Mouse (Mus musculus): ENCODE results near the gene Cd47. TPM values are rescaled to one million over a fixed set of nuclear protein-coding genes. Genes with fewer than 3 reads are reported as not detected.

Cd47 gene
- polyA plus RNA-seq, 1 experiment from 2014 or later, result 96.3 TPM

DNA sequence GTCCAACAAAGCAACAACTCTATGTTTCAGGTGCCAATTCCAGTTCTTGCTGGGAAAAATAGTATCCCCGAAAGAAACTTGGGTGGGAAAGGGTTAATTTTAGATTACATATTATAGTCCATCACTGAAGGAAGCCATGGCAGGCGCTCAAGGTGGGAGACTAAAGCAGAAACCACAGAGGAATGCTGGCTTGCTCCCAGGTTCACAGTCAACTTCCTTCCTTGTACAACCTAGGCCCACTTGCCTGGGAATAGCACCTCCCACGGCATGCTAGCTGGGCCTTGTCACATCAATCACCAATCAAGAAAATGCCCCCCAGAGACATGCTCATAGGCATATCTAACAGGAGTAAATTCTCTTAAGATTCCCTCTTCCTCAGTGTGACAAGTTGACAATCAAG is 32.0 kb downstream of the Cd47 start:
- H3K27me3 ChIP-seq (ENCODE audit: insufficient read depth, low read length), result no peaks in the 10 kb centered on the region
- H3K36me3 ChIP-seq (ENCODE audit: insufficient read depth), result no peaks in the 10 kb centered on the region
- no peak for TF ChIP-seq CTCF (IDR thresholded peaks at IDR 0.05; ENCODE audit: low read depth)
- H3K27ac ChIP-seq (ENCODE audit: low read depth), result no peak overlapping the region
- no peak overlapping the region for H3K4me2 ChIP-seq
- H3K4me3 ChIP-seq (ENCODE audit: low read depth, low read length), result no peak overlapping the region
- H3K4me1 ChIP-seq (ENCODE audit: insufficient read depth), result no peaks in the 10 kb centered on the region
- 66% methylated on average over 3 of the region's 3 CpGs for WGBS
- H3K9me3 ChIP-seq (ENCODE audit: low read depth, low read length), result no peaks in the 10 kb centered on the region
- DNase-seq (no peak), ATAC-seq (ENCODE audit: insufficient read depth) (no peak)
- H3K9ac ChIP-seq, result no peak overlapping the region

DNA sequence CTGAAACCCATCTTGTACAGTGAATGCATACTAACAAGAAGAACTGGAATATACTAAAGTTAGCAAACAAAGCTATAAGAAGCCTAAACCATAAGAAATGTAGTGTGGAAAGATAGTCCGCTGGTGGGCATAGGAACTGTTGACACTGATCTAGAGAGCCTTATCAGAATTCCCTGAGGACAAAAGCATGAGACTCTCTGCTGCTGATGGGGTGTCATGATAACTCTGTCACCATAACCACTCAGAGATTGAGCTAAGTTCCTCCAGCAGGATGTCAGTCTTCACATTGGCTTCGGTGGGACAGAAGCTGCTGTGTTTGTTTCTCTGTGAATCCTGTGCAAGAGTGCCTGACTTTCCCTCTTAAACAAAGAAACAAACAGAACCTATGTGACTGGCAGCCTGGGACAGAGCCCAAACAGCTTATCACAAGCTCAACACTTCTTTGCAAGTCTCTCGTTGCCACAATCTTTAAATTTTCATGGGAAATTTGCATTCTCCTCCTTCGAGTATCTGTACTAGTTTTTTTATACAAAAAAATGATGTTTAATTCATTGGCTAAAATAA is 33.9 kb downstream of the Cd47 start:
- WGBS, result 10% methylated on average over 4 of the region's 4 CpGs
- Histone ChIP-seq H3K9ac (no peak overlapping the region), H3K4me1 (ENCODE audit: insufficient read depth) (no peaks in the 10 kb centered on the region), H3K9me3 (ENCODE audit: low read depth, low read length) (no peaks in the 10 kb centered on the region), H3K36me3 (ENCODE audit: insufficient read depth) (no peaks in the 10 kb centered on the region), H3K4me2 (no peak overlapping the region), H3K27me3 (ENCODE audit: insufficient read depth, low read length) (no peaks in the 10 kb centered on the region), H3K4me3 (ENCODE audit: low read depth, low read length) (no peak overlapping the region), H3K27ac (ENCODE audit: low read depth) (peak overlapping the region; percentile 3; the same call in 1 of the 2 replicates)
- ATAC-seq (ENCODE audit: insufficient read depth) (peak; percentile 70; the same call in 1 of the 2 replicates), DNase-seq (peak; percentile 53)
- no peak for TF ChIP-seq CTCF (IDR thresholded peaks at IDR 0.05; ENCODE audit: low read depth)

DNA sequence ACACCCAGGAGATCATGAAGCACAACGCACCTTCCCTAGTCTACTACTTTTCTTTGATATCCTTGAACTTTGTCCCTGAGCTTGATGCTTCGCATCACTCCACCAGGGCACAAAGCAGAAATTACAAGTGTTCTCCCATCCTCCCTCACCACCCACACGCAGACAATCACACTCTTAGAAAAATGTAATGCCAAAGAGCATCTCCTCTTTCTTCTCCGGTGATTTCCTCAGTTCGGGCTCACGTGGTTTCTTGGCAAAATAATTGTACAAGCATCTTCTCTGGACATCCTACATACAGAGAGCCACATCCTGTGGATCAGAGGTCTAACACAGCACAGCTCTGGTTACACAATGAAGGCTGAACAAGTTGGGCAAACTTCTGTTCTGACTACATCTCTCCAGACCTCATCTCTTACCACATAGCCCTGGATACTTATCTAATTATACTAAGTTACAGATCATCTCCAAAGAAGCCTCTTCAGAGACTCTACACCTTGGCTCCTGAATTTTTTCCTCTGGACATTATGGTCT is 36.4 kb downstream of the Cd47 start:
- WGBS, result 82% methylated on average over 6 of the region's 6 CpGs
- no peak overlapping the region for H3K9ac ChIP-seq
- no peak for TF ChIP-seq CTCF (IDR thresholded peaks at IDR 0.05; ENCODE audit: low read depth)
- peaks cover 6% of the 10 kb centered on the region; the same call in 1 of the 2 replicates for H3K4me1 ChIP-seq (ENCODE audit: insufficient read depth)
- DNase-seq, result no peak
- H3K27me3 ChIP-seq (ENCODE audit: insufficient read depth, low read length), result no peaks in the 10 kb centered on the region
- no peaks in the 10 kb centered on the region for H3K36me3 ChIP-seq (ENCODE audit: insufficient read depth)
- no peak overlapping the region for H3K27ac ChIP-seq (ENCODE audit: low read depth)
- no peak overlapping the region for H3K4me2 ChIP-seq
- H3K9me3 ChIP-seq (ENCODE audit: low read depth, low read length), result no peaks in the 10 kb centered on the region
- H3K4me3 ChIP-seq (ENCODE audit: low read depth, low read length), result no peak overlapping the region
- ATAC-seq (ENCODE audit: insufficient read depth), result no peak

DNA sequence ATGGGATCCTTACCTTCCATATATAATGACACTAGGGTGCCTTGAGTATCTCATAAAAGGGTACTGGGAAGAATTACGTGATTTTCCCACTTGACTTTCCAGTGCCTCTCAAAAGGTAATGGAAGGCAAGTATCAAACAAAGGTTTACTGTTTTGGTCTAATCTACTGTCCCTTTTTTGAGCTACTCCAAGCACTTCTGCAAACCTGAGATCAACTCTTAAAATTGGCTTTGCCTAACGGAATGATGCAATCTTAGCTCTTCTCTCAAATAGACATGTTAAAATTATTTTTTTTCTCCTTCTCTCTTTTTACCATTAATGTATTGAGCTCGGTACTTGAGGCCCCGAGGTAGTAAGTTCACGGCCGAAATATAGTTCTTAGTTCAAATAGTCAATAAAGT is 38.6 kb downstream of the Cd47 start:
- Histone ChIP-seq H3K9me3 (ENCODE audit: low read depth, low read length) (no peaks in the 10 kb centered on the region), H3K4me2 (no peak overlapping the region; the same call in 1 of the 2 replicates), H3K27me3 (ENCODE audit: insufficient read depth, low read length) (no peaks in the 10 kb centered on the region), H3K36me3 (ENCODE audit: insufficient read depth) (no peaks in the 10 kb centered on the region), H3K27ac (ENCODE audit: low read depth) (no peak overlapping the region), H3K4me3 (ENCODE audit: low read depth, low read length) (no peak overlapping the region), H3K4me1 (ENCODE audit: insufficient read depth) (peaks cover 6% of the 10 kb centered on the region; the same call in 1 of the 2 replicates), H3K9ac (no peak overlapping the region)
- DNase-seq, result no peak
- WGBS, result 78% methylated on average over 6 of the region's 6 CpGs
- no peak for ATAC-seq (ENCODE audit: insufficient read depth)
- no peak for TF ChIP-seq CTCF (IDR thresholded peaks at IDR 0.05; ENCODE audit: low read depth)

DNA sequence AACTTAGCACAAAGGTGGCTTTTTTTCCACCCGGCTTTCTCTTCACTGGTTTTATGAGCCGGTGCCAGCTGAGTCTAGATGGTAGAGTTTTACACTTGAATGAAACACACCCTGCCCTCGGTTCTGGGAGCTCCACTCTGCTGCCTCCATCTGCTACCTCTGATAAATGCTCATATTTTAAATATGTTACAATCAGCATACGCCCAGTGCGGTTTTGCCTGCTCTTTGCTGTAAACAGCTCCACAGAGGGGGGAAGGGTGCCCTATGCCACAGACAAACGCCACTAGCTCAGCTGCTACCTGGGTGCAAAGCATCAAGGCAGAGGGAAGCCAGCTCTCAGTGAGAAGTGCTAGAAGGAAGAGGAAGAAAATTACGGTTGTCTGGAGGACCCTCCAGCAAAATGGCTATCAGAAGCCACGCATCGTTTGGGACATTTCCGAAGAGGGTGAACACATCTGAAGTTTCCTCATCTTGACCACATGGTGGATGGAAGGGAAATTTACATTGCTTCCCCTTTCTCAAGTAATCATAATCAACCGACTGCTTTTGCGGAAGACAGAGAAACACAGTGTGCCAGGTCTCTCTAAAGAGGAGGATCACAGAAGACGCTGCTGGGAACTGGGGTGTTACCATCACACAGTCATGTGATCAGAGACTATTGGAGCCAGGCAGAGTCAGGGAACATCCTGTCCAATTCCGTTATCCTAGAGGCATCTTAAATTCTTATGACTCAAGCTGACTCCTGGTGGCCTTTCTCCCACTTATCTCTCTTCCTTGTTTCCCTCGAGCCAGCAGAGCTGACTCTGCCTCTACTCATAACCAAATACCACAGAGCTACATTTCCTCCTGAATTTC is 39.6 kb downstream of the Cd47 start:
- Histone ChIP-seq H3K9ac (no peak overlapping the region), H3K27me3 (ENCODE audit: insufficient read depth, low read length) (no peaks in the 10 kb centered on the region), H3K36me3 (ENCODE audit: insufficient read depth) (no peaks in the 10 kb centered on the region), H3K4me1 (ENCODE audit: insufficient read depth) (peaks cover 6% of the 10 kb centered on the region; the same call in 1 of the 2 replicates), H3K4me2 (peak overlapping the region; percentile 15; the same call in 1 of the 2 replicates), H3K4me3 (ENCODE audit: low read depth, low read length) (no peak overlapping the region), H3K27ac (ENCODE audit: low read depth) (peak overlapping the region; percentile 67), H3K9me3 (ENCODE audit: low read depth, low read length) (no peaks in the 10 kb centered on the region)
- ATAC-seq (ENCODE audit: insufficient read depth) (peak; percentile 71; the same call in 1 of the 2 replicates), DNase-seq (peak; percentile 8)
- TF ChIP-seq CTCF (IDR thresholded peaks at IDR 0.05; ENCODE audit: low read depth), result no peak
- WGBS, result 51% methylated on average over 15 of the region's 15 CpGs

DNA sequence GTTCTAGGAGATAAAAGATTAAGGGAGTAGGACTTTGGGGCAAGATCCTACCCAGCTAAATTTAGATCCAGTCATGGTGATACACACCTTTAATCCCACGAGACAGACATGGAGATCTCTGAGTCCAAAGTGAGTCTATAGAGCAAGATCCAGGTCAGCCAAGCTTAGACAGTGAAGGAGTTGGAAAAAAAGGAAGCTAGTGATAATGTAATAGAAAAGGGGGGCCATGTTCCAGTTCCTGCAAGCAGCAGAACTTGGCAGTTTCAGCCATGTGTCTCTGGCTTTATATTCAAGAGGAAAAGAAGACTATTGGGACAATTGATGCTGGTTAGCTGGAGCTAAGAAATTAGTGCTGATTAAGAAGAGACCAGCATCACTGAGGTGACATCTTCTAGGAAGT is 43.4 kb downstream of the Cd47 start:
- H3K4me2 ChIP-seq, result no peak overlapping the region
- H3K27ac ChIP-seq (ENCODE audit: low read depth), result no peak overlapping the region
- DNase-seq, result no peak
- ATAC-seq (ENCODE audit: insufficient read depth), result no peak
- H3K4me1 ChIP-seq (ENCODE audit: insufficient read depth), result peaks cover 6% of the 10 kb centered on the region; the same call in 1 of the 2 replicates
- no peaks in the 10 kb centered on the region for H3K9me3 ChIP-seq (ENCODE audit: low read depth, low read length)
- H3K27me3 ChIP-seq (ENCODE audit: insufficient read depth, low read length), result no peaks in the 10 kb centered on the region
- whole genome bisulfite sequencing, result 53% methylated on average over 1 of the region's 1 CpGs
- TF ChIP-seq CTCF (IDR thresholded peaks at IDR 0.05; ENCODE audit: low read depth), result no peak
- no peak overlapping the region for H3K9ac ChIP-seq
- no peak overlapping the region for H3K4me3 ChIP-seq (ENCODE audit: low read depth, low read length)
- H3K36me3 ChIP-seq (ENCODE audit: insufficient read depth), result no peaks in the 10 kb centered on the region
